Mouse (Mus musculus) thymus, adult 2 months (tissue): Measurements from ENCODE around the gene Heatr5a.

ENCODE experiments used
- CTCF ChIP-seq: fragments of 200-500 bp; IDR thresholded peaks from 2 replicates; pipeline ENCODE4 v1.5.1; 2012; ENCODE audit warnings: mild to moderate bottlenecking, control low read depth, low read length, moderate library complexity, borderline replicate concordance; ENCODE audit not compliant: control insufficient read depth, poor library complexity, insufficient read depth; ENCODE audit errors: extremely low read depth
- POLR2A ChIP-seq: fragments of 200-500 bp; IDR thresholded peaks from 2 replicates; pipeline ENCODE4 v1.6.1; 2012; ENCODE audit warnings: mild to moderate bottlenecking, low read length, control low read depth, moderate library complexity; ENCODE audit not compliant: control insufficient read depth, poor library complexity, insufficient read depth; ENCODE audit errors: extremely low read depth

GRCm38 (mm10) chr12:51900551-51900950 is 70.6 kb downstream of the Heatr5a start:
- TF ChIP-seq CTCF (no peak), POLR2A (no peak)
